Mouse (Mus musculus): ENCODE data around the gene Aste1.

DNA sequence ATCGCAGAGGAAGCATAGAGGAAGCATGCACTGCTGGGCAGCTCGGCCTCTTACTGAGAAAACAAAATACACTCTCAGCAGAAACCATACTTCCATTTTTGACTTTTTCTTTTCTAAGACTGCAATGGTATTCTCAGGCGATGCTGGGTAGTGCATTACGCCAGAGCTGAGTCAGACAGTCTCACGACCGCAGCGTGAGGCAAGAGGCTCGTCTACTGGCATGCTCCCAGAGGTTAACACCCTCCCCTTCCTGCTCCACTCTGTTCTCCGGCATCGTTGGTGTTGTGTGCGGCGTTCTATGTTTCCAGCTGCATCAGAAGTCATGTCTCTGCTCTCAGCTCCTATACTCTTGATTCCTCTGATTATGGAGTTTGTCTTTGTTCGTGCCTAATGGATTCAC, 63.8 kb downstream of the Aste1 start:
- TF ChIP-seq CTCF (IDR thresholded peaks at IDR 0.05; ENCODE audit: low read depth) (no peak), EP300 (IDR thresholded peaks at IDR 0.05; ENCODE audit: low read depth) (no peak)

Measured in liver, embryonic 14.5 days (tissue).